Mouse (Mus musculus) kidney, adult 2 months (tissue): ENCODE results near the gene Gm11032. TPM values are rescaled to one million over a fixed set of nuclear protein-coding genes. Genes with fewer than 3 reads are reported as not detected.
"Not testable (repeated sequence)": the region's sequence is repeated elsewhere in the genome, so short reads cannot be mapped to it uniquely, and the experiment has no call there.

ENCODE experiments used
- DNase-seq: peaks from one replicate; pipeline ENCODE4 v3.0.0; 2021
- H3K27ac ChIP-seq: fragments of 200-500 bp; 2 replicates; pipeline ENCODE4 v1.5.1; 2012; ENCODE audit warnings: low read depth, low read length, control low read depth, inconsistent platforms; ENCODE audit not compliant: insufficient read depth
- H3K27me3 ChIP-seq: fragments of 200-500 bp; replicated peaks from 2 replicates; pipeline ENCODE4 v1.6.1; 2012; ENCODE audit warnings: mild to moderate bottlenecking, moderate library complexity, low read length, inconsistent platforms; ENCODE audit not compliant: control insufficient read depth, insufficient read depth
- H3K36me3 ChIP-seq: fragments of 200-500 bp; 2 replicates; pipeline ENCODE4 v1.6.1; 2012; ENCODE audit warnings: mild to moderate bottlenecking, moderate library complexity, low read length, inconsistent platforms; ENCODE audit not compliant: control insufficient read depth, insufficient read depth
- H3K4me1 ChIP-seq: fragments of 200-500 bp; 2 replicates; pipeline ENCODE4 v1.6.1; 2011; ENCODE audit warnings: low read length; ENCODE audit not compliant: control insufficient read depth, insufficient read depth
- H3K4me3 ChIP-seq: fragments of 200-500 bp; 2 replicates; pipeline ENCODE4 v1.5.1; 2011; ENCODE audit warnings: mild to moderate bottlenecking, low read depth, low read length, control low read depth; ENCODE audit not compliant: insufficient read depth
- CTCF ChIP-seq: fragments of 200-500 bp; conservative IDR thresholded peaks from 2 replicates; pipeline ENCODE4 v1.5.1; 2011; ENCODE audit warnings: low read depth, mild to moderate bottlenecking, control low read depth, low read length, moderate library complexity, mixed read lengths; ENCODE audit not compliant: insufficient read depth, insufficient read length
- POLR2A ChIP-seq: fragments of 200-500 bp; IDR thresholded peaks from one replicate; pipeline ENCODE4 v1.6.1; 2011; ENCODE audit warnings: low read depth, low read length, control low read depth
- WGBS: fragments of 180-500 bp; shearing (Covaris S2); methylation state at CpG from one replicate; pipeline ENCODE4 v1.1.7; 2018; 5-methylcytosine and 5-hydroxymethylcytosine counted together
- polyA plus RNA-seq: library from polyadenylated mRNA; depleted of rRNA; stranded (reverse); fragments of >200 nt; gene quantifications from 2 replicates; pipeline ENCODE4 v1.2.3, GENCODE M21; 2012; rRNA removed

Gm11032 gene
- not detected in 2 replicates for polyA plus RNA-seq

GRCm38 (mm10) chr11:4620017-4620485 is at the start of gene Gm11032:
Gene Gm11032 (plus strand): TSS chr11:4620067.
- Histone ChIP-seq H3K36me3 (no peaks in the 10 kb centered on the region), H3K27ac (no peak within 1 kb of the TSS), H3K4me3 (no peak within 1 kb of the TSS), H3K4me1 (no peaks in the 10 kb centered on the region), H3K27me3 (no peaks in the 10 kb centered on the region)
- 80% methylated on average over 16 of the region's 16 CpGs for WGBS
- TF ChIP-seq CTCF: no peak
- TF ChIP-seq POLR2A: no peak
- no peak for DNase-seq

GRCm38 (mm10) chr11:4571491-4571901 is 48.4 kb upstream of the Gm11032 start:
- Histone ChIP-seq H3K27ac (no peak overlapping the region), H3K36me3 (no peaks in the 10 kb centered on the region), H3K4me3 (no peak overlapping the region), H3K4me1 (peaks cover 4% of the 10 kb centered on the region; the same call in 1 of the 2 replicates), H3K27me3 (no peaks in the 10 kb centered on the region)
- TF ChIP-seq CTCF: no peak
- no peak for TF ChIP-seq POLR2A
- DNase-seq: no peak
- WGBS: 61% methylated on average over 4 of the region's 4 CpGs

- not testable (repeated sequence) for H3K36me3 ChIP-seq, DNase-seq, H3K4me3 ChIP-seq, H3K4me1 ChIP-seq, H3K27me3 ChIP-seq, H3K27ac ChIP-seq
- 82% methylated on average over 2 of the region's 2 CpGs for WGBS
Observed at GRCm38 (mm10) chr11:4576090-4576732, 43.7 kb upstream of the Gm11032 start.

- no peak overlapping the region for H3K4me3 ChIP-seq
- no peak overlapping the region for H3K27ac ChIP-seq
- H3K27me3 ChIP-seq: no peaks in the 10 kb centered on the region
- no peaks in the 10 kb centered on the region for H3K36me3 ChIP-seq
- DNase-seq: no peak
- H3K4me1 ChIP-seq: peaks cover 4% of the 10 kb centered on the region; the same call in 1 of the 2 replicates
- WGBS: 84% methylated on average over 2 of the region's 2 CpGs
- TF ChIP-seq CTCF (no peak), POLR2A (no peak)
Observed at GRCm38 (mm10) chr11:4577079-4577478, 42.8 kb upstream of the Gm11032 start.

GRCm38 (mm10) chr11:4578682-4579081 is 41.2 kb upstream of the Gm11032 start:
- peak; percentile 70 for DNase-seq
- no peaks in the 10 kb centered on the region for H3K27me3 ChIP-seq
- TF ChIP-seq CTCF (no peak), POLR2A (no peak)
- H3K4me1 ChIP-seq: peaks cover 4% of the 10 kb centered on the region; the same call in 1 of the 2 replicates
- no peak overlapping the region for H3K27ac ChIP-seq
- no peaks in the 10 kb centered on the region for H3K36me3 ChIP-seq
- no peak overlapping the region for H3K4me3 ChIP-seq
- WGBS: 28% methylated on average over 2 of the region's 2 CpGs

- WGBS: 81% methylated on average over 4 of the region's 4 CpGs
- no peak for DNase-seq
Observed at GRCm38 (mm10) chr11:4591811-4592210, 28.1 kb upstream of the Gm11032 start.

GRCm38 (mm10) chr11:4593491-4593848 is 26.4 kb upstream of the Gm11032 start:
- no peak overlapping the region for H3K27ac ChIP-seq
- H3K36me3 ChIP-seq: no peaks in the 10 kb centered on the region
- no peaks in the 10 kb centered on the region for H3K27me3 ChIP-seq
- H3K4me3 ChIP-seq: no peak overlapping the region
- no peak for DNase-seq
- TF ChIP-seq CTCF (no peak), POLR2A (no peak)
- H3K4me1 ChIP-seq: peaks cover 15% of the 10 kb centered on the region
- WGBS: 5% methylated on average over 5 of the region's 5 CpGs

More at GRCm38 (mm10) chr11:4591811-4592210, 28.1 kb upstream of the Gm11032 start:
- Histone ChIP-seq H3K27ac (no peak overlapping the region), H3K4me3 (no peak overlapping the region), H3K36me3 (no peaks in the 10 kb centered on the region), H3K27me3 (no peaks in the 10 kb centered on the region), H3K4me1 (peaks cover 15% of the 10 kb centered on the region)
- TF ChIP-seq CTCF: no peak
- TF ChIP-seq POLR2A: no peak

- WGBS: under 1% methylated on average over 44 of the region's 45 CpGs
- no peak for TF ChIP-seq CTCF
- TF ChIP-seq POLR2A: no peak
- peak overlapping the region; percentile 94 for H3K4me3 ChIP-seq
- no peaks in the 10 kb centered on the region for H3K27me3 ChIP-seq
- H3K27ac ChIP-seq: peak overlapping the region; percentile 87
- no peaks in the 10 kb centered on the region for H3K36me3 ChIP-seq
- peaks cover 15% of the 10 kb centered on the region for H3K4me1 ChIP-seq
- peak; percentile 62 for DNase-seq
Observed at GRCm38 (mm10) chr11:4593849-4594607, 25.8 kb upstream of the Gm11032 start.
